Mouse (Mus musculus) neutrophil, adult 83 days (primary cell): ENCODE measurements around the gene Pfn3. TPM values are rescaled to one million over a fixed set of nuclear protein-coding genes. Genes with fewer than 3 reads are reported as not detected.

Source experiments
- total RNA-seq, 2 experiments: library from RNA; stranded (reverse); gene quantifications; one replicate each; pipeline ENCODE4 v1.2.4; 2023

The Pfn3 gene
- not detected for total RNA-seq

GRCm38 (mm10) chr13:55414743-55415380 is at the start of gene Pfn3:
Gene Pfn3 (minus strand): TSS chr13:55415232.

DNA sequence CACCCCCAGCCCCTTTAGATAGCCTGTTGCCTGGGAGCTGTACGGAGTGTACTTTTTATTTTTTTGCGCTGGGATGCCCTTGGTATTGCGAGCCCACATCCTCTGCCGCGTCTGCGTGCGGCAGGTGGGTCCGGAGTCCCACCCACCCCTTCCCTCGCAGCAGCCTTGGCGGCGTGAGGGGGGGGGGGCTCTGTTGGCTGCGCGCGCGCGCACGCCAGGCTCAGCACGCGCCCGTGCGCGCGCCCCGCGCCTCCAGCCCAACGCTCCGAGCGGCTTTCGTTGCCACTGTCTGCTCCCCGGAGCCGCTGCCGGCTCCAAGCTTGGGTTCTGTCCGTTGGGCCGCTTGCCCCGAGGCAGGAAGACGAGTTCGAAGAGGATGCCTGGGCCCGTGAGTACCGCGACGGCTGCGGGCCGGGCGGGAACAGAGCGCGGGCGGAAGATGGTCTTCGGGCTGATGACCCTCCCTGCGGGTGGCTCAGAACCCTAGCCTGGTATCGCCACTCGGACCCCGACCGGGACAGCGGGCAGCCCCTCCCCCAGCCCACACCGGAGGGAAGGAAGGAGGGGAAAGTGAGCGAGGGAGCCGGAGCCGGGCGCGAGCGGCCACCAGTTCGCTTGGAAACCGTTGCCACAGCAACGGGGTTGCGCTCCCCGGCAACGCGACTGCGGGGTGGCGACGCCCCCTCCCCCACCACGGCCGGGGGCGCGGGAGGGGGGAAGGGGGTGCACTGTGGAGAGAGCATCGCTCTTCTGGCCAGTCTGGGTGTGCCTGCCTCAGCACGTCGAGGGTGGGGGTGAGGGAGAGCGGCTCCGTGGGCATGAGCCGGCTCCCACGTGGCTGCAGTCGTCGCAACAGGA is 49.2 kb upstream of the Pfn3 start, which contains the start of gene Prr7:
TSS of gene Prr7 (plus strand) at position 241 of the 858 bp plus-strand sequence.

GRCm38 (mm10) chr13:55444937-55445315 is 29.9 kb upstream of the Pfn3 start, which contains the start of gene Grk6:
Gene Grk6 (plus strand): TSS chr13:55445072.

GRCm38 (mm10) chr13:55426613-55427012 is 11.6 kb upstream of the Pfn3 start, which contains the start of gene F12:
Gene F12 (minus strand): TSS chr13:55426793.

GRCm38 (mm10) chr13:55398088-55398487 is 16.9 kb downstream of the Pfn3 start, which contains the start of gene Slc34a1:
Gene Slc34a1 (plus strand): TSS chr13:55398187.

DNA sequence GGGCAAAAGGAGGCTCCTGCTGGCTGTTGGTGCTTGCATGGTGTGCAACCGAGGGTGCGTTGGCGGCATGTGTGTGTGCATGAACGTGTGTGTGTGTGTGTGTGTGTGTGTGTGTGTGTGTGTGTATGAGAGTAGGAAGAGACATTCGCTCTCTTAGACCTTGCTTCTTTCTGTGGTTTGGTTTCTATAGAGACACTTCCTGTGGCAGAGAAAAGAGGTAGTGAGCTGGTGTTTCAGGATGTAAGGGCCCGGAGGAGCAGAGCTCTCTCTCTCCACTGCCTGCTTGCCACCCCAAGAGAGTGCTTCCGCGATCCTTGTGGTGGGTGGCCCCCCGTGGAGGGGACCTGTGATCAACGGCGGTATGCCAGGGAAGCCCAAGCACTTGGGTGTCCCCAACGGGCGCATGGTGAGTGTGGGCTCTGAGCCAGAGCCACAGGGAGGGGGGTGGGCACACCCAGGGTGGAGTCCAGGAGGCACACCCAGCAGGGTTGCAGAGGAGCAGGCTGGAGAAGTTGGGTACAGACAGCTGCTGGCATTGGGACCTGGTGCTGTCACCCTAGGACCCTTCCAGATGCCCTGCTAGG is 45.4 kb downstream of the Pfn3 start, which contains the start of gene Rgs14:
TSS of gene Rgs14 (plus strand) at position 202 of the 584 bp plus-strand sequence.

Other genes with a start within 250 kb of the Pfn3 start
- 100 to 1,000 TPM in 1 of 2 experiments, 10 to 100 TPM in 1; 92.1 to 115 TPM for gene Nsd1, start 205.4 kb downstream of the Pfn3 start, total RNA-seq
- 100 to 1,000 TPM; 202 to 217 TPM for gene Prelid1, start 94.7 kb downstream of the Pfn3 start, total RNA-seq
- 10 to 100 TPM; 71.5 to 92.3 TPM for gene Rab24, start 93.3 kb downstream of the Pfn3 start, total RNA-seq
- gene Mxd3, start 85.4 kb downstream of the Pfn3 start, total RNA-seq = 10 to 100 TPM; 18.4 to 20.5 TPM
- gene Lman2, start 52.4 kb downstream of the Pfn3 start, total RNA-seq = 10 to 100 TPM; 78.0 to 83.3 TPM
- 100 to 1,000 TPM in 1 of 2 experiments, 10 to 100 TPM in 1; 92.7 to 109 TPM for gene Rgs14, start 45.5 kb downstream of the Pfn3 start, total RNA-seq
- not detected for gene Slc34a1, start 17.0 kb downstream of the Pfn3 start, total RNA-seq
- gene F12, start 11.6 kb upstream of the Pfn3 start, total RNA-seq = 1 to 10 TPM; 1.4 to 2.0 TPM
- gene Grk6, start 29.8 kb upstream of the Pfn3 start, total RNA-seq = 100 to 1,000 TPM; 194 to 214 TPM
- gene Prr7, start 49.0 kb upstream of the Pfn3 start, total RNA-seq = 1 to 10 TPM; 7.0 to 7.3 TPM
- under 1 TPM; 0.13 to 0.96 TPM for gene Dbn1, start 72.9 kb upstream of the Pfn3 start, total RNA-seq
- gene Pdlim7, start 98.4 kb upstream of the Pfn3 start, total RNA-seq = 100 to 1,000 TPM in 1 of 2 experiments, 10 to 100 TPM in 1; 92.0 to 120 TPM
- gene Dok3, start 114.1 kb upstream of the Pfn3 start, total RNA-seq = 100 to 1,000 TPM; 289 to 310 TPM
- gene Ddx41, start 121.4 kb upstream of the Pfn3 start, total RNA-seq = 10 to 100 TPM; 35.8 to 41.1 TPM
- 10 to 100 TPM; 84.6 to 93.8 TPM for gene Fam193b, start 155.9 kb upstream of the Pfn3 start, total RNA-seq
- gene Tmed9, start 158.5 kb upstream of the Pfn3 start, total RNA-seq = 10 to 100 TPM; 61.1 to 65.4 TPM
- 10 to 100 TPM; 11.1 to 11.7 TPM for gene B4galt7, start 184.7 kb upstream of the Pfn3 start, total RNA-seq
- gene Caml, start 207.8 kb upstream of the Pfn3 start, total RNA-seq = 1 to 10 TPM; 8.8 to 9.9 TPM
- 10 to 100 TPM; 37.7 to 44.5 TPM for gene Ddx46, start 219.8 kb upstream of the Pfn3 start, total RNA-seq